Mouse (Mus musculus) midbrain, postnatal 0 days (tissue): ENCODE data around the gene Bud13. TPM values are rescaled to one million over a fixed set of nuclear protein-coding genes. Genes with fewer than 3 reads are reported as not detected.

ENCODE experiments used
- ATAC-seq: fragments of 200-750 bp; cut with Nextera tagmentation; 2 replicates; pipeline ENCODE4 v1.8.0; 2017; ENCODE audit warnings: moderate number of reproducible peaks, mild to moderate bottlenecking, moderate TSS enrichment, moderate library complexity; ENCODE audit not compliant: low FRiP score
- DNase-seq: peaks from one replicate; pipeline ENCODE4 v3.0.0-alpha.2; 2015; ENCODE audit warnings: low spot score
- H3K27ac ChIP-seq: fragments of 300-500 bp; sonication (generic); 2 replicates; pipeline ENCODE4 v1.5.1; 2014; ENCODE audit warnings: low read depth, mild to moderate bottlenecking, low read length, mixed read lengths
- H3K27me3 ChIP-seq: fragments of 300-500 bp; sonication (generic); 2 replicates; pipeline ENCODE4 v1.6.1; 2014; ENCODE audit warnings: low read length, control low read depth, mixed read lengths; ENCODE audit not compliant: insufficient read depth
- H3K36me3 ChIP-seq: fragments of 300-500 bp; sonication (generic); 2 replicates; pipeline ENCODE4 v1.6.1; 2014; ENCODE audit warnings: low read length, control low read depth, mixed read lengths; ENCODE audit not compliant: insufficient read depth
- H3K4me1 ChIP-seq: fragments of 300-500 bp; sonication (generic); 2 replicates; pipeline ENCODE4 v1.6.1; 2014; ENCODE audit warnings: mild to moderate bottlenecking, control low read depth, antibody characterized with exemption, low read length, mixed read lengths; ENCODE audit not compliant: insufficient read depth
- H3K4me2 ChIP-seq: fragments of 300-500 bp; sonication (generic); 2 replicates; pipeline ENCODE4 v1.6.1; 2014; ENCODE audit warnings: low read depth, mild to moderate bottlenecking, low read length, mixed read lengths; ENCODE audit not compliant: poor library complexity, severe bottlenecking
- H3K4me3 ChIP-seq: fragments of 300-500 bp; sonication (generic); 2 replicates; pipeline ENCODE4 v1.5.1; 2014; ENCODE audit warnings: low read depth, mild to moderate bottlenecking, low read length, moderate library complexity
- H3K9ac ChIP-seq: fragments of 300-500 bp; sonication (generic); replicated peaks from 2 replicates; pipeline ENCODE4 v1.6.1; 2014; ENCODE audit warnings: mild to moderate bottlenecking, low read length, moderate library complexity, mixed read lengths; ENCODE audit not compliant: poor library complexity, severe bottlenecking
- H3K9me3 ChIP-seq: fragments of 300-500 bp; sonication (generic); 2 replicates; pipeline ENCODE4 v1.6.1; 2016; ENCODE audit warnings: low read length, control low read depth
- CTCF ChIP-seq: IDR thresholded peaks from 2 replicates; pipeline ENCODE4 v1.5.1; 2016; ENCODE audit warnings: antibody characterized with exemption, mild to moderate bottlenecking
- WGBS: fragments of 180-500 bp; shearing (Covaris S2); extraction: QIAGEN DNeasy Blood & Tissue Kit; methylation state at CpG from one replicate; pipeline ENCODE4 v1.1.7; 2014; 5-methylcytosine and 5-hydroxymethylcytosine counted together
- polyA plus RNA-seq: library from polyadenylated mRNA; unstranded; fragments of >200 nt; fragmentation: Nextera tagmentation; extraction: Ambion mirVana; gene quantifications from 2 replicates; pipeline ENCODE4 v1.2.1, GENCODE M21; 2015
- total RNA-seq: library from RNA; depleted of rRNA; stranded (reverse); fragments of >200 nt; gene quantifications from 2 replicates; pipeline ENCODE4 v1.2.3, GENCODE M21; 2014

The Bud13 gene
- total and polyA plus RNA-seq, 2 experiments from 2014 or later = 11.8 to 15.0 TPM

GRCm38 (mm10) chr9:46257546-46257945 lies 25.3 kb upstream of the Bud13 start:
- DNase-seq (no peak), ATAC-seq (no peak)
- Histone ChIP-seq H3K4me3 (no peak overlapping the region), H3K27me3 (peaks cover 6% of the 10 kb centered on the region), H3K27ac (no peak overlapping the region), H3K4me2 (no peak overlapping the region), H3K4me1 (no peaks in the 10 kb centered on the region), H3K9me3 (no peaks in the 10 kb centered on the region), H3K9ac (no peak overlapping the region), H3K36me3 (no peaks in the 10 kb centered on the region)
- no peak for TF ChIP-seq CTCF
- WGBS = 82% methylated on average over 3 of the region's 3 CpGs

- ATAC-seq = no peak
- Histone ChIP-seq H3K4me3 (no peak overlapping the region), H3K36me3 (no peaks in the 10 kb centered on the region), H3K27me3 (peaks cover 6% of the 10 kb centered on the region; the same call in 1 of the 2 replicates), H3K9me3 (no peaks in the 10 kb centered on the region), H3K4me2 (no peak overlapping the region), H3K4me1 (no peaks in the 10 kb centered on the region), H3K9ac (no peak overlapping the region), H3K27ac (no peak overlapping the region)
- no peak for TF ChIP-seq CTCF
- 88% methylated on average over 6 of the region's 6 CpGs for WGBS
- no peak for DNase-seq
Measured at GRCm38 (mm10) chr9:46259111-46259510, 23.7 kb upstream of the Bud13 start.

- no peak overlapping the region for H3K4me3 ChIP-seq
- ATAC-seq (no peak), DNase-seq (no peak)
- no peaks in the 10 kb centered on the region for H3K4me1 ChIP-seq
- H3K27me3 ChIP-seq = peaks cover 6% of the 10 kb centered on the region; the same call in 1 of the 2 replicates
- H3K36me3 ChIP-seq = no peaks in the 10 kb centered on the region
- no peak for TF ChIP-seq CTCF
- H3K9ac ChIP-seq = no peak overlapping the region
- no peak overlapping the region for H3K27ac ChIP-seq
- H3K9me3 ChIP-seq = no peaks in the 10 kb centered on the region
- no peak overlapping the region for H3K4me2 ChIP-seq
- WGBS = 89% methylated on average over 7 of the region's 7 CpGs
Measured at GRCm38 (mm10) chr9:46261131-46261530, 21.7 kb upstream of the Bud13 start.

- no peak for TF ChIP-seq CTCF
- H3K36me3 ChIP-seq = no peaks in the 10 kb centered on the region
- ATAC-seq = no peak
- no peaks in the 10 kb centered on the region for H3K4me1 ChIP-seq
- H3K27me3 ChIP-seq = peaks cover 18% of the 10 kb centered on the region; the same call in 1 of the 2 replicates
- H3K27ac ChIP-seq = no peak within 1 kb of the TSS
- WGBS = 61% methylated on average over 7 of the region's 7 CpGs
- H3K9me3 ChIP-seq = no peaks in the 10 kb centered on the region
- no peak within 1 kb of the TSS for H3K4me3 ChIP-seq
- no peak for DNase-seq
- H3K9ac ChIP-seq = no peak within 1 kb of the TSS
- H3K4me2 ChIP-seq = no peak within 1 kb of the TSS
Measured at GRCm38 (mm10) chr9:46268343-46268873, 14.4 kb upstream of the Bud13 start, which contains the start of gene Apoa5. TSS of gene Apoa5 (plus strand) at chr9:46268633.

GRCm38 (mm10) chr9:46269125-46269524 lies 13.7 kb upstream of the Bud13 start:
- H3K9me3 ChIP-seq = no peaks in the 10 kb centered on the region
- ATAC-seq (no peak), DNase-seq (no peak)
- no peak for TF ChIP-seq CTCF
- H3K36me3 ChIP-seq = no peaks in the 10 kb centered on the region
- no peak overlapping the region for H3K9ac ChIP-seq
- no peak overlapping the region for H3K27ac ChIP-seq
- H3K4me3 ChIP-seq = no peak overlapping the region
- WGBS = 92% methylated on average over 5 of the region's 5 CpGs
- H3K27me3 ChIP-seq = peaks cover 18% of the 10 kb centered on the region; the same call in 1 of the 2 replicates
- H3K4me2 ChIP-seq = no peak overlapping the region
- H3K4me1 ChIP-seq = no peaks in the 10 kb centered on the region

GRCm38 (mm10) chr9:46270782-46271181 lies 12.0 kb upstream of the Bud13 start:
- Histone ChIP-seq H3K4me1 (no peaks in the 10 kb centered on the region), H3K27me3 (peaks cover 18% of the 10 kb centered on the region; the same call in 1 of the 2 replicates), H3K36me3 (peaks cover 9% of the 10 kb centered on the region), H3K9me3 (no peaks in the 10 kb centered on the region), H3K27ac (no peak overlapping the region), H3K9ac (no peak overlapping the region), H3K4me3 (no peak overlapping the region), H3K4me2 (no peak overlapping the region)
- WGBS = 93% methylated on average over 4 of the region's 4 CpGs
- TF ChIP-seq CTCF = no peak
- ATAC-seq (no peak), DNase-seq (no peak)
